Mouse (Mus musculus): ENCODE measurements around the gene Nova1. TPM values are rescaled to one million over a fixed set of nuclear protein-coding genes. Genes with fewer than 3 reads are reported as not detected.

Gene Nova1
- polyA plus RNA-seq, 1 experiment from 2014 or later, result 1.3 TPM

GRCm38 (mm10) chr12:46759450-46759849, 59.3 kb downstream of the Nova1 start:
- Histone ChIP-seq H3K9me3 (replicated peaks) (no peaks in the 10 kb centered on the region), H3K4me3 (replicated peaks) (no peak overlapping the region), H3K27ac (no peak overlapping the region), H3K4me2 (no peak overlapping the region), H3K9ac (no peak overlapping the region), H3K4me1 (no peaks in the 10 kb centered on the region), H3K27me3 (no peaks in the 10 kb centered on the region), H3K36me3 (no peaks in the 10 kb centered on the region)
- WGBS, result 67% methylated on average over 7 of the region's 7 CpGs
- no peak for ATAC-seq (replicated peaks; ENCODE audit: low FRiP score)

GRCm38 (mm10) chr12:46754325-46754848, 64.3 kb downstream of the Nova1 start:
- ATAC-seq (replicated peaks; ENCODE audit: low FRiP score), result no peak
- no peak overlapping the region for H3K4me2 ChIP-seq
- H3K27ac ChIP-seq, result no peak overlapping the region
- no peaks in the 10 kb centered on the region for H3K9me3 ChIP-seq (replicated peaks)
- no peak overlapping the region for H3K9ac ChIP-seq
- no peak overlapping the region for H3K4me3 ChIP-seq (replicated peaks)
- no peaks in the 10 kb centered on the region for H3K27me3 ChIP-seq
- 60% methylated on average over 4 of the region's 4 CpGs for WGBS
- H3K4me1 ChIP-seq, result no peaks in the 10 kb centered on the region
- H3K36me3 ChIP-seq, result no peaks in the 10 kb centered on the region

- H3K9ac ChIP-seq, result no peak overlapping the region
- H3K4me1 ChIP-seq, result no peaks in the 10 kb centered on the region
- no peak overlapping the region for H3K4me3 ChIP-seq (replicated peaks)
- H3K36me3 ChIP-seq, result no peaks in the 10 kb centered on the region
- no peaks in the 10 kb centered on the region for H3K9me3 ChIP-seq (replicated peaks)
- H3K27me3 ChIP-seq, result no peaks in the 10 kb centered on the region
- H3K4me2 ChIP-seq, result no peak overlapping the region
- WGBS, result 82% methylated on average over 3 of the region's 3 CpGs
- ATAC-seq (replicated peaks; ENCODE audit: low FRiP score), result no peak
- H3K27ac ChIP-seq, result no peak overlapping the region
Measured at GRCm38 (mm10) chr12:46753096-46753495, 65.6 kb downstream of the Nova1 start.

GRCm38 (mm10) chr12:46733261-46733660, 85.5 kb downstream of the Nova1 start:
- ATAC-seq (replicated peaks; ENCODE audit: low FRiP score), result no peak

GRCm38 (mm10) chr12:46731943-46732342, 86.8 kb downstream of the Nova1 start:
- Histone ChIP-seq H3K36me3 (no peaks in the 10 kb centered on the region), H3K4me1 (no peaks in the 10 kb centered on the region), H3K27me3 (no peaks in the 10 kb centered on the region), H3K9ac (no peak overlapping the region), H3K4me3 (replicated peaks) (no peak overlapping the region), H3K4me2 (no peak overlapping the region), H3K27ac (no peak overlapping the region), H3K9me3 (replicated peaks) (no peaks in the 10 kb centered on the region)
- ATAC-seq (replicated peaks; ENCODE audit: low FRiP score), result no peak
- 84% methylated on average over 1 of the region's 1 CpGs for WGBS

More at GRCm38 (mm10) chr12:46733261-46733660, 85.5 kb downstream of the Nova1 start:
- no peaks in the 10 kb centered on the region for H3K27me3 ChIP-seq
- H3K4me3 ChIP-seq (replicated peaks), result no peak overlapping the region
- no peak overlapping the region for H3K27ac ChIP-seq
- no peak overlapping the region for H3K9ac ChIP-seq
- H3K9me3 ChIP-seq (replicated peaks), result no peaks in the 10 kb centered on the region
- no peak overlapping the region for H3K4me2 ChIP-seq
- H3K4me1 ChIP-seq, result no peaks in the 10 kb centered on the region
- no peaks in the 10 kb centered on the region for H3K36me3 ChIP-seq

GRCm38 (mm10) chr12:46721914-46722313, 96.8 kb downstream of the Nova1 start:
- H3K4me3 ChIP-seq (replicated peaks), result no peak overlapping the region
- no peaks in the 10 kb centered on the region for H3K36me3 ChIP-seq
- no peak overlapping the region for H3K4me2 ChIP-seq
- no peaks in the 10 kb centered on the region for H3K9me3 ChIP-seq (replicated peaks)
- no peak overlapping the region for H3K27ac ChIP-seq
- no peak for ATAC-seq (replicated peaks; ENCODE audit: low FRiP score)
- no peaks in the 10 kb centered on the region for H3K27me3 ChIP-seq
- WGBS, result 39% methylated on average over 8 of the region's 8 CpGs
- no peak overlapping the region for H3K9ac ChIP-seq
- no peaks in the 10 kb centered on the region for H3K4me1 ChIP-seq

- Histone ChIP-seq H3K27ac (no peak overlapping the region), H3K4me2 (no peak overlapping the region), H3K4me1 (no peaks in the 10 kb centered on the region), H3K27me3 (no peaks in the 10 kb centered on the region), H3K4me3 (replicated peaks) (no peak overlapping the region), H3K36me3 (no peaks in the 10 kb centered on the region), H3K9ac (no peak overlapping the region), H3K9me3 (replicated peaks) (no peaks in the 10 kb centered on the region)
- 88% methylated on average over 4 of the region's 4 CpGs for WGBS
- no peak for ATAC-seq (replicated peaks; ENCODE audit: low FRiP score)
Measured at GRCm38 (mm10) chr12:46719076-46719475, 99.7 kb downstream of the Nova1 start.

GRCm38 (mm10) chr12:46710094-46710493, 108.6 kb downstream of the Nova1 start:
- ATAC-seq (replicated peaks; ENCODE audit: low FRiP score), result no peak
- WGBS, result 83% methylated on average over 2 of the region's 2 CpGs

GRCm38 (mm10) chr12:46709475-46709874, 109.3 kb downstream of the Nova1 start:
- H3K27ac ChIP-seq, result no peak overlapping the region
- WGBS, result 85% methylated on average over 7 of the region's 7 CpGs
- H3K4me1 ChIP-seq, result no peaks in the 10 kb centered on the region
- no peak overlapping the region for H3K9ac ChIP-seq
- H3K9me3 ChIP-seq (replicated peaks), result no peaks in the 10 kb centered on the region
- H3K27me3 ChIP-seq, result no peaks in the 10 kb centered on the region
- no peak for ATAC-seq (replicated peaks; ENCODE audit: low FRiP score)
- no peaks in the 10 kb centered on the region for H3K36me3 ChIP-seq
- H3K4me2 ChIP-seq, result no peak overlapping the region
- no peak overlapping the region for H3K4me3 ChIP-seq (replicated peaks)

More at GRCm38 (mm10) chr12:46710094-46710493, 108.6 kb downstream of the Nova1 start:
- H3K36me3 ChIP-seq, result no peaks in the 10 kb centered on the region
- no peaks in the 10 kb centered on the region for H3K27me3 ChIP-seq
- H3K9ac ChIP-seq, result no peak overlapping the region
- H3K27ac ChIP-seq, result no peak overlapping the region
- no peaks in the 10 kb centered on the region for H3K4me1 ChIP-seq
- H3K4me2 ChIP-seq, result no peak overlapping the region
- no peak overlapping the region for H3K4me3 ChIP-seq (replicated peaks)
- H3K9me3 ChIP-seq (replicated peaks), result no peaks in the 10 kb centered on the region

- no peaks in the 10 kb centered on the region for H3K9me3 ChIP-seq (replicated peaks)
- H3K36me3 ChIP-seq, result no peaks in the 10 kb centered on the region
- WGBS, result 89% methylated on average over 8 of the region's 8 CpGs
- H3K4me1 ChIP-seq, result no peaks in the 10 kb centered on the region
- H3K9ac ChIP-seq, result no peak overlapping the region
- ATAC-seq (replicated peaks; ENCODE audit: low FRiP score), result no peak
- no peaks in the 10 kb centered on the region for H3K27me3 ChIP-seq
- H3K27ac ChIP-seq, result no peak overlapping the region
- H3K4me3 ChIP-seq (replicated peaks), result no peak overlapping the region
- no peak overlapping the region for H3K4me2 ChIP-seq
Measured at GRCm38 (mm10) chr12:46700202-46700601, 118.5 kb downstream of the Nova1 start.

GRCm38 (mm10) chr12:46676341-46676740, 142.4 kb downstream of the Nova1 start:
- H3K4me2 ChIP-seq, result no peak overlapping the region
- H3K4me1 ChIP-seq, result no peaks in the 10 kb centered on the region
- no peak overlapping the region for H3K27ac ChIP-seq
- ATAC-seq (replicated peaks; ENCODE audit: low FRiP score), result no peak
- no peaks in the 10 kb centered on the region for H3K36me3 ChIP-seq
- no peak overlapping the region for H3K9ac ChIP-seq
- WGBS, result 61% methylated on average over 2 of the region's 2 CpGs
- H3K9me3 ChIP-seq (replicated peaks), result no peaks in the 10 kb centered on the region
- no peaks in the 10 kb centered on the region for H3K27me3 ChIP-seq
- H3K4me3 ChIP-seq (replicated peaks), result no peak overlapping the region

- Histone ChIP-seq H3K4me2 (no peak overlapping the region), H3K36me3 (no peaks in the 10 kb centered on the region), H3K4me1 (no peaks in the 10 kb centered on the region), H3K9me3 (replicated peaks) (no peaks in the 10 kb centered on the region), H3K4me3 (replicated peaks) (no peak overlapping the region), H3K27me3 (no peaks in the 10 kb centered on the region), H3K27ac (no peak overlapping the region), H3K9ac (no peak overlapping the region)
- no peak for ATAC-seq (replicated peaks; ENCODE audit: low FRiP score)
- 62% methylated on average over 2 of the region's 2 CpGs for WGBS
Measured at GRCm38 (mm10) chr12:46666706-46667105, 152.0 kb downstream of the Nova1 start.

- H3K27me3 ChIP-seq, result no peaks in the 10 kb centered on the region
- H3K4me2 ChIP-seq, result no peak overlapping the region
- no peaks in the 10 kb centered on the region for H3K36me3 ChIP-seq
- H3K4me1 ChIP-seq, result no peaks in the 10 kb centered on the region
- H3K9me3 ChIP-seq (replicated peaks), result no peaks in the 10 kb centered on the region
- ATAC-seq (replicated peaks; ENCODE audit: low FRiP score), result no peak
- WGBS, result 78% methylated on average over 5 of the region's 5 CpGs
- H3K9ac ChIP-seq, result no peak overlapping the region
- no peak overlapping the region for H3K4me3 ChIP-seq (replicated peaks)
- no peak overlapping the region for H3K27ac ChIP-seq
Measured at GRCm38 (mm10) chr12:46646139-46646611, 172.6 kb downstream of the Nova1 start.

Data from kidney, embryonic 15.5 days (tissue).